Mouse (Mus musculus): ENCODE measurements around the gene Tubb2a. TPM values are rescaled to one million over a fixed set of nuclear protein-coding genes. Genes with fewer than 3 reads are reported as not detected.
A peak's percentile ranks its signal among the peaks of the same experiment; 100 is the strongest.

The Tubb2a gene
- polyA plus RNA-seq, 1 experiment from 2014 or later, result 3,094 TPM

DNA sequence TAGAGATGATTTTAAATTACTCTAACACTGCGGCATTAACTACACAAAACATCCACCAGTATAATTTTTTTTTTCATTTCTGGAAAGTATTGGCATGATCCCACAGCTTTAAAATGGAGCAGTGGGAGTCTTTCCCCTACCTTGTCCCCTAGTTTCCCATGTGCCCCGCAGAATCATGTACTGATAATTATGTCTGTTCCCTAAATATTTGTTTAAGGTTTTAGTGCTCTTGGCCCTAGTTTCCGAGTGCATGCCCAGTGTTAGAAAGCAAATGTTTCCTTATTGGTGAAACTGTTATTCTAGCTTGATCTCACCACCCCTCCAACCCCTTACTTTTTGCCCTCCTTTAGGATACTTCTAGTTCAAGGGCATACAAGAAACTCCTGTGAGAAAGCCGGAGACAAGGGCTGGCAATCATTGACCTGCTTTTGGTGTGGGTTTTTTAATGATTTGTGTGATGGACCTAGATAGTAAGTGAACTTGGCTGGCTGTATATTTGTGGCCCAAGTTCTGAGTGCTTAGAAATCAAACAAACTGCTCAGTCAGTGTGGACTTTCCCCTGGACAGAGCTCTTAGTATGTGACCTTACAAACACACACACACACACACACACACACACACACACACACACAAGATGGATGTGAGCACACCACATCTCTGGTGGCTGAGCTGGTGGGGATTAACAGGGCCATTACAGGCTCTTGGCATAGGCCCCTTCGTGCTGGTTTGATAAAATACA lies 32.1 kb downstream of the Tubb2a start:
- no peaks in the 10 kb centered on the region for H3K27me3 ChIP-seq
- H3K27ac ChIP-seq (replicated peaks), result no peak overlapping the region
- no peak overlapping the region for H3K4me2 ChIP-seq
- peak; percentile 36; the same call in 1 of the 2 replicates for ATAC-seq (ENCODE audit: low FRiP score, low read depth)
- H3K9me3 ChIP-seq, result no peaks in the 10 kb centered on the region
- no peak overlapping the region for H3K9ac ChIP-seq
- peaks cover 4% of the 10 kb centered on the region for H3K4me1 ChIP-seq (replicated peaks)
- H3K36me3 ChIP-seq, result peaks cover 12% of the 10 kb centered on the region
- no peak overlapping the region for H3K4me3 ChIP-seq
- 71% methylated on average over 5 of the region's 5 CpGs for WGBS

DNA sequence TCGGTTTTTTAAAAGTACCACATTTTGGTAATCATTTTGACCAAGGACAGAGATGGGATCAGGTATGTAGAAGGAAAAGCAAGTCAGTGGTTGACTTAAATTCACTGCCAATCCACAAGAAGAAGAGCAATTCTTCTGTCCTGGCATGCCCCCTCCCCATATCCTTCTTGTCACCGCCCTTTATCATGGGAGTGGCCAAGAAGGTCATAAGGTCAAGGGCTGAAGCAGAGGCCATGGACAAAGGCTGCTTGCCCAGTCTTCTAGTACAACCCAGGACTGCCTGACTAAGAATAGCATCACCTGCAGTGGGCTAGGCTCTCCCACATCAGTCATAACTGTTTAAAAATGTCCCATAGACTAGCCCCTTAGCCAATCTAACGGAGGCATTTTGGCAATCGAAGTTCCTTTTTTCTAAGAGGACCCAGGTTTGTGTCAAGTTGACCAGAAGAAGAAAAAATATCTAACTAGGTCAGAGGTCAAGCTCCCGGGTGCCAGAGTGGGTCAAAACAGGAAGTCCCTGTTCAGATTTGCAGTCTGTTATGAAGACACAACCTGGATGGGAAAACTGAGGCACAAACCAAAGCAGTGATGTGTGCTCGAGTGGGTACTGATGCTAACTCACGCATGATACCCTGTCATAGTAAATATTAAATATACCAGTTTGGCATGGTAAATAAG lies 34.0 kb downstream of the Tubb2a start:
- H3K27ac ChIP-seq (replicated peaks), result no peak overlapping the region
- no peaks in the 10 kb centered on the region for H3K9me3 ChIP-seq
- peaks cover 7% of the 10 kb centered on the region for H3K4me1 ChIP-seq (replicated peaks)
- WGBS, result 79% methylated on average over 7 of the region's 7 CpGs
- no peak overlapping the region for H3K9ac ChIP-seq
- no peak overlapping the region for H3K4me2 ChIP-seq
- H3K36me3 ChIP-seq, result peaks cover 6% of the 10 kb centered on the region; the same call in 1 of the 2 replicates
- H3K27me3 ChIP-seq, result no peaks in the 10 kb centered on the region
- no peak overlapping the region for H3K4me3 ChIP-seq
- no peak for ATAC-seq (ENCODE audit: low FRiP score, low read depth)

DNA sequence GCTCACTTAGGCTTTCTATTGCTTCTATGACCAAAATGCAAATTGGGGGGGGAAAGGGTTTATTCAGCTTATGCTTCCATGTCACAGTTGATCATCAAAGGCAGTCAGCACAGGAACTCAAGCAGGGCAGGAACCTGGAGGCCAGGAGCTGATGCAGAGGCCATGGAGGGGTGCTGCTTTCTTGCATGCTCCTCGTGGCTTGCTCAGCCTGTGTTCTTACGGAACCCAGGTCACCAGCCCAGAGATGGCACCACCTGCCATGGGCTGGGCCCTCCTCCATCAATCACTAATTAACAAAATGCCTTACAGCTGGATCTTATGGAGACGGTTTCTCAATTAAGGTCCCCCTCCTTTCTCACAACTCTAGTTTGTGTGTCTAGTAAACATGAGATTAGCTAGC lies 37.7 kb downstream of the Tubb2a start:
- no peaks in the 10 kb centered on the region for H3K9me3 ChIP-seq
- no peaks in the 10 kb centered on the region for H3K27me3 ChIP-seq
- no peak overlapping the region for H3K27ac ChIP-seq (replicated peaks)
- no peak for ATAC-seq (ENCODE audit: low FRiP score, low read depth)
- no peak overlapping the region for H3K9ac ChIP-seq
- 0 out of 2 replicates have a peak, but pooled peaks cover 4% of the 10 kb centered on the region for H3K36me3 ChIP-seq
- peaks cover 24% of the 10 kb centered on the region for H3K4me1 ChIP-seq (replicated peaks)
- H3K4me3 ChIP-seq, result no peak overlapping the region
- no peak overlapping the region for H3K4me2 ChIP-seq
- WGBS, result 92% methylated on average over 3 of the region's 3 CpGs

DNA sequence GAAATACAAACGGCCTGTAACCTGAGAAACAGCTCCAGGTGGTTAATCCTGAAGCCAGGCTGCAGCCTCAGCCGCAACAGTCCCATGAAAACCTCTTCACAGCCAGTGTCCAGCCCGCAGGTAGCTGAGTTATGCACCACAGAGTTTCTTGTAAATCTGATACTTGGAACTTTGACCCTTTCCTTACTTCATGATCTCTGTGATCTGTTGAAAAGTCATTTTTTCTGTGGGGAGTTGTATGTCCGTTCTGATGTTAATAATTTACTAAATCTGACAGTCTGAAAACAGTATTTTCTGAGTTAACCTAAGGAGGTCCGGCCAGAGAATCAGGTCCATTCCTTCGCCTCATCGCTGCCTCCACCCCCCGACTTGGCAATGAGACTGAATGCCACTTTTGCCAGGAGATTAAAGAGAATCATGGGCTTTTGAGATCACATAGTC lies 38.9 kb downstream of the Tubb2a start:
- peak overlapping the region; percentile 83 for H3K4me2 ChIP-seq
- H3K36me3 ChIP-seq, result peaks cover 6% of the 10 kb centered on the region
- peaks cover 24% of the 10 kb centered on the region for H3K4me1 ChIP-seq (replicated peaks)
- WGBS, result 50% methylated on average over 8 of the region's 8 CpGs
- H3K9me3 ChIP-seq, result no peaks in the 10 kb centered on the region
- 0 out of 2 replicates have a peak overlapping the region, but pooled peaks have one; percentile 29 for H3K9ac ChIP-seq
- no peaks in the 10 kb centered on the region for H3K27me3 ChIP-seq
- H3K27ac ChIP-seq (replicated peaks), result no peak overlapping the region
- ATAC-seq (ENCODE audit: low FRiP score, low read depth), result no peak
- peak overlapping the region; percentile 88 for H3K4me3 ChIP-seq

DNA sequence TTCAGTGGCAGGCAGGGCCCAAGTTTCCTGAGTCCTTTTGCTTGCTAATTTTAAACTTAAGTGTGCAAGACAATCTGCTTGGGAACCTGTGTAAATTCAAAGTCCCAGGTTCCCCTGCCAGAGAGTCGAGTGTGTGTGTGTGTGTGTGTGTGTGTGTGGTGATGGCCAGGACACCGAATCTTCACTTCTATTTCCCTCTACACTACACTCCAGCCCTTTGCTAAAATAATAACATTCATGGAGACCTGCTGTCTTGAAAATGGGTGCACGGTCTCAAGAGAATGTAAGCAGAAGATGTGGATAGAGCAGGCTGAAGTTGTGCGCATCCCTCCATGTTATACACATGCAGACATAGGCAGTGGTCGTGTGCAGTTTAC lies 39.8 kb downstream of the Tubb2a start:
- H3K4me1 ChIP-seq (replicated peaks), result peaks cover 24% of the 10 kb centered on the region
- H3K27me3 ChIP-seq, result no peaks in the 10 kb centered on the region
- WGBS, result 39% methylated on average over 5 of the region's 5 CpGs
- ATAC-seq (ENCODE audit: low FRiP score, low read depth), result peak; percentile 1; the same call in 1 of the 2 replicates
- peak overlapping the region; percentile 93 for H3K27ac ChIP-seq (replicated peaks)
- no peaks in the 10 kb centered on the region for H3K9me3 ChIP-seq
- peak overlapping the region; percentile 83 for H3K4me2 ChIP-seq
- H3K4me3 ChIP-seq, result peak overlapping the region; percentile 88
- H3K36me3 ChIP-seq, result peaks cover 15% of the 10 kb centered on the region
- H3K9ac ChIP-seq, result peak overlapping the region; percentile 95

DNA sequence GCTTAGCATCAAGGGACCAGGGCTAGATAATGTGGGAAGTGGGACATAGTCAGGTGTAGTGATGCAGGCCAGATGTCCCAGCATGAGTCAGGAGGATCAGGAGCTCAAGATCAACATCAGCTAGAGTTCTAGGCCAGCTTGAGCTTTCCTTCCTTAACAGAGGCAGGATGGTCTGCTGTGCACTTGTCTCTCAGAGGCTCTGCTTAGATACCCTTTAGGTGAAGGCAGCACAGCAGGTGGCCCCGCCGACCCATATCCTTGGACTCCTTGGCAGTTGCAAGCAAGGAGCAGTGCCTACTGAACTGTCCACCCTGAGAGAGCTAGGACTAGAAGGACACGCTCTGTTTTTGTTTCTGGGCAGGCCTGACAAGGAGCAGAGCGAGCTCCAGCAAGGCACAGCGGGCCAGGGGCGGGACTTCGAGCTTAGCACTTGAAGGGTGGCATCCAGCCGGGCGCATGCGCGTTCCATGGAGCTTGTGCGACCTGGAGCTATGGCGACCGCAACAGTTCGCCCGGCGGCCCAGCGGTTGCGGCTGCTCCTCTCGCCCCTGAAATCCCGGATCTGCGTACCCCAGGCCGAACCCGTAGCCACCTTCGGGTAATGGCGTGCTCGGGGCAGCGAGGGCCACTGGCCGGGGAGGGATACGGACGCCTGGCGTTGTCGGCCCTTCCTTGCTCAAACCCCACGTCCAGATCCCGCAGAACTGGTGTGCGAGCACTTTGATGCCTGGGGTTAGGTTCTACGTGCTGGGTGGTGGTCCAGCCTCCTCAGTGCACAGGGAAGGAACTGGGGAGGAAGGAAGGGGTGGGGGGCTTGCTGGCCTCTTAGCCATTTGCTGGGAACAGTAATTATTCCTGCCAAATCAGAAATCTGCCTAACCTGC lies 40.4 kb downstream of the Tubb2a start, which contains the start of gene Bphl:
TSS of gene Bphl (plus strand) at position 426 of the 884 bp plus-strand sequence.
- no peaks in the 10 kb centered on the region for H3K27me3 ChIP-seq
- H3K4me2 ChIP-seq, result peak within 1 kb of the TSS; percentile 83
- WGBS, result under 1% methylated on average over 37 of the region's 37 CpGs
- H3K9ac ChIP-seq, result peak within 1 kb of the TSS; percentile 95
- ATAC-seq (ENCODE audit: low FRiP score, low read depth), result peak; percentile 97
- H3K27ac ChIP-seq (replicated peaks), result peak within 1 kb of the TSS; percentile 93
- peaks cover 21% of the 10 kb centered on the region for H3K36me3 ChIP-seq
- H3K4me3 ChIP-seq, result peak within 1 kb of the TSS; percentile 88
- H3K4me1 ChIP-seq (replicated peaks), result peaks cover 24% of the 10 kb centered on the region
- no peaks in the 10 kb centered on the region for H3K9me3 ChIP-seq

DNA sequence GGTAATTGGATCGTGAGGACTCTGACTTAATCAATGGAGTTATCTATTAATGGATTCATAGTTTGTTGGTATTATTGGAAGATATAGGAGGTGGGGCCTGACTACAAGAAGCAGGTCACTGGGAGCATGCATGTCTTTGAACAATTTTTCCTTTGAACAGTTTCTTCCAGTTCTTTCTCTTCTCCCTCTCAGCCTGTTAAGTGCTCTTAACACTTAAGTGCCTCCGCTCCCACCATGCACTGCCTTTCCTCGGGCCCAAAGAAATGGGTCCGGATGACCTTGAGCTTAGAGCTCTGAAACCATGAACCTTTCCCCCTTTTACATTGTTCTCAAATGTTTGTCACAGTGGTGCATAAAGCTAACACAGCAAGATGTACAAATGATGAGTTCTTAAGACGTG lies 41.1 kb downstream of the Tubb2a start:
- Histone ChIP-seq H3K9me3 (no peaks in the 10 kb centered on the region), H3K4me2 (peak overlapping the region; percentile 83; the same call in 1 of the 2 replicates), H3K9ac (no peak overlapping the region), H3K27me3 (no peaks in the 10 kb centered on the region), H3K36me3 (peaks cover 24% of the 10 kb centered on the region), H3K27ac (replicated peaks) (peak overlapping the region; percentile 93), H3K4me1 (replicated peaks) (peaks cover 24% of the 10 kb centered on the region), H3K4me3 (no peak overlapping the region)
- ATAC-seq (ENCODE audit: low FRiP score, low read depth), result no peak
- WGBS, result 80% methylated on average over 5 of the region's 5 CpGs

DNA sequence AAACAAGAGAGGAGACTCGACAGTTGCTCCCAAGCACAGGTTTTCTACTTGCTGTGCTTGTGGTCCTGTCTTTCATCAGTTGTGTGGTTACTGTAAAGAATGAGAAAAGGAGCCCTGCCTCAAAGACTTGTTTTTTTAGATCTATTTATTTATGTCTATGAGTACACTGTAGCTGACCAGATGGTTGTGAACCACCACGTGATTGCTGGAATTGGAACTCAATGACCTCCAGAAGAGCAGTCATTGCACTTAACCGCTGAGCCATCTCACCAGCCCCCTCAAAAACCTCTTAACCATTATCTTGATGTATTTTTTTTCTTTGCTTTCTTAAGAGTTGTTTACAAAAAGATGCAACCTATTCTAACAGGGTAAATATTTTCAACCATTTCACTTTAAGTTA lies 42.4 kb downstream of the Tubb2a start:
- Histone ChIP-seq H3K4me2 (no peak overlapping the region), H3K27me3 (no peaks in the 10 kb centered on the region), H3K36me3 (peaks cover 28% of the 10 kb centered on the region), H3K4me1 (replicated peaks) (peaks cover 24% of the 10 kb centered on the region), H3K9me3 (no peaks in the 10 kb centered on the region), H3K9ac (no peak overlapping the region), H3K27ac (replicated peaks) (no peak overlapping the region), H3K4me3 (no peak overlapping the region)
- no peak for ATAC-seq (ENCODE audit: low FRiP score, low read depth)
- WGBS, result 94% methylated on average over 3 of the region's 3 CpGs

DNA sequence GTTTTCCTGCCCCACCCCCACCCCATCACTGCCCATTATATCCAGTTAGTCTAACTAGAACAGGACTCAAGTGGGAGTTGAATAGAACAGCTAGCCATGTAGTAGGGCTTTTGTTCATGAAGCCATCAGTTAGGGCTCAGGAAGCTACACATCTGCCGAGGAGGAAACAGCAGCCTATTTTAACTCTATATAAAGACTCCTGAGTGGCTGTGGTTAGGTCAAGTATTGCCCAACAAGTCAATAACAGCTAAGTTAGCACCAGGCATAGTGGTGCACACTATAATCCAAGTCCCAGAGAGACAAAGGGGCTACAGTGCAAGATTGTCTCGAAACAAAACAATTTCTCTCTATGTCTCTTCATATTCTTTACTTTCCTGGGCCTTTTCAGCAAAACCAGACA lies 45.8 kb downstream of the Tubb2a start:
- WGBS, result 71% methylated on average over 2 of the region's 2 CpGs
- peaks cover 48% of the 10 kb centered on the region for H3K36me3 ChIP-seq
- H3K27me3 ChIP-seq, result no peaks in the 10 kb centered on the region
- no peak for ATAC-seq (ENCODE audit: low FRiP score, low read depth)
- H3K4me3 ChIP-seq, result no peak overlapping the region
- no peak overlapping the region for H3K4me2 ChIP-seq
- H3K27ac ChIP-seq (replicated peaks), result no peak overlapping the region
- H3K4me1 ChIP-seq (replicated peaks), result peaks cover 6% of the 10 kb centered on the region
- H3K9ac ChIP-seq, result no peak overlapping the region
- H3K9me3 ChIP-seq, result no peaks in the 10 kb centered on the region

Measured in hindbrain, embryonic 15.5 days (tissue).